Mouse (Mus musculus) thymus, adult 2 months (tissue): ENCODE data around the gene Cavin1. TPM values are rescaled to one million over a fixed set of nuclear protein-coding genes. Genes with fewer than 3 reads are reported as not detected.

ENCODE experiments used
- DNase-seq: peaks from one replicate; pipeline ENCODE4 v3.0.0; 2021
- H3K27ac ChIP-seq: fragments of 200-500 bp; 2 replicates; pipeline ENCODE4 v1.5.1; 2012; ENCODE audit warnings: low read length, control low read depth; ENCODE audit not compliant: control insufficient read depth, insufficient read depth
- H3K27me3 ChIP-seq: fragments of 200-500 bp; 2 replicates; pipeline ENCODE4 v1.6.1; 2012; ENCODE audit warnings: mild to moderate bottlenecking, low read length, moderate library complexity, mixed read lengths; ENCODE audit not compliant: control insufficient read depth, insufficient read depth
- H3K36me3 ChIP-seq: fragments of 200-500 bp; 2 replicates; pipeline ENCODE4 v1.6.1; 2012; ENCODE audit warnings: mild to moderate bottlenecking, low read length, moderate library complexity; ENCODE audit not compliant: control insufficient read depth, insufficient read depth
- H3K4me1 ChIP-seq: fragments of 200-500 bp; replicated peaks from 2 replicates; pipeline ENCODE4 v1.6.1; 2012; ENCODE audit warnings: low read length; ENCODE audit not compliant: control insufficient read depth, insufficient read depth
- H3K4me3 ChIP-seq: fragments of 200-500 bp; 2 replicates; pipeline ENCODE4 v1.5.1; 2012; ENCODE audit warnings: mild to moderate bottlenecking, low read length, control low read depth, moderate library complexity; ENCODE audit not compliant: control insufficient read depth, insufficient read depth
- CTCF ChIP-seq: fragments of 200-500 bp; IDR thresholded peaks from 2 replicates; pipeline ENCODE4 v1.5.1; 2012; ENCODE audit warnings: mild to moderate bottlenecking, control low read depth, low read length, moderate library complexity, borderline replicate concordance; ENCODE audit not compliant: control insufficient read depth, poor library complexity, insufficient read depth; ENCODE audit errors: extremely low read depth
- POLR2A ChIP-seq: fragments of 200-500 bp; IDR thresholded peaks from 2 replicates; pipeline ENCODE4 v1.6.1; 2012; ENCODE audit warnings: mild to moderate bottlenecking, low read length, control low read depth, moderate library complexity; ENCODE audit not compliant: control insufficient read depth, poor library complexity, insufficient read depth; ENCODE audit errors: extremely low read depth
- WGBS: fragments of 180-500 bp; shearing (Covaris S2); methylation state at CpG from one replicate; pipeline ENCODE4 v1.1.7; 2018; 5-methylcytosine and 5-hydroxymethylcytosine counted together
- polyA plus RNA-seq: library from polyadenylated mRNA; depleted of rRNA; stranded (reverse); fragments of >200 nt; gene quantifications from 2 replicates; pipeline ENCODE4 v1.2.3, GENCODE M21; 2012

Cavin1 gene
- polyA plus RNA-seq, 1 experiment, result 22.4 TPM

- H3K27me3 ChIP-seq, result no peaks in the 10 kb centered on the region; the same call in 1 of the 2 replicates
- no peak for DNase-seq
- H3K4me3 ChIP-seq, result no peak overlapping the region
- H3K27ac ChIP-seq, result no peak overlapping the region
- TF ChIP-seq CTCF (no peak), POLR2A (no peak)
- no peaks in the 10 kb centered on the region; the same call in 1 of the 2 replicates for H3K4me1 ChIP-seq
- WGBS, result 93% methylated on average over 3 of the region's 3 CpGs
- H3K36me3 ChIP-seq, result no peaks in the 10 kb centered on the region
These were observed 28.6 kb upstream of the Cavin1 start for GRCm38 (mm10) chr11:100999254-100999653.

- TF ChIP-seq POLR2A (no peak), CTCF (no peak)
- H3K27me3 ChIP-seq, result no peaks in the 10 kb centered on the region; the same call in 1 of the 2 replicates
- no peak overlapping the region for H3K27ac ChIP-seq
- 87% methylated on average over 2 of the region's 2 CpGs for WGBS
- no peak overlapping the region for H3K4me3 ChIP-seq
- H3K36me3 ChIP-seq, result no peaks in the 10 kb centered on the region
- DNase-seq, result no peak
- no peaks in the 10 kb centered on the region; the same call in 1 of the 2 replicates for H3K4me1 ChIP-seq
These were observed 28.1 kb upstream of the Cavin1 start for GRCm38 (mm10) chr11:100998836-100999235.

GRCm38 (mm10) chr11:100996501-100996900 lies 25.8 kb upstream of the Cavin1 start:
- no peak overlapping the region for H3K27ac ChIP-seq
- no peak for DNase-seq
- no peaks in the 10 kb centered on the region for H3K36me3 ChIP-seq
- WGBS, result 91% methylated on average over 4 of the region's 4 CpGs
- H3K4me3 ChIP-seq, result no peak overlapping the region
- no peaks in the 10 kb centered on the region for H3K4me1 ChIP-seq
- no peak for TF ChIP-seq POLR2A
- TF ChIP-seq CTCF, result no peak
- H3K27me3 ChIP-seq, result no peaks in the 10 kb centered on the region; the same call in 1 of the 2 replicates

- no peak overlapping the region for H3K27ac ChIP-seq
- H3K4me3 ChIP-seq, result no peak overlapping the region
- 82% methylated on average over 5 of the region's 5 CpGs for WGBS
- no peak for TF ChIP-seq CTCF
- no peak for TF ChIP-seq POLR2A
- H3K4me1 ChIP-seq, result no peaks in the 10 kb centered on the region; the same call in 1 of the 2 replicates
- H3K27me3 ChIP-seq, result no peaks in the 10 kb centered on the region
- no peaks in the 10 kb centered on the region for H3K36me3 ChIP-seq
- DNase-seq, result no peak
These were observed 24.0 kb upstream of the Cavin1 start for GRCm38 (mm10) chr11:100994655-100995054.

GRCm38 (mm10) chr11:100994233-100994632 lies 23.5 kb upstream of the Cavin1 start:
- no peaks in the 10 kb centered on the region; the same call in 1 of the 2 replicates for H3K4me1 ChIP-seq
- no peaks in the 10 kb centered on the region for H3K36me3 ChIP-seq
- no peaks in the 10 kb centered on the region for H3K27me3 ChIP-seq
- TF ChIP-seq POLR2A, result no peak
- no peak for TF ChIP-seq CTCF
- H3K4me3 ChIP-seq, result no peak overlapping the region
- 71% methylated on average over 9 of the region's 9 CpGs for WGBS
- no peak overlapping the region for H3K27ac ChIP-seq
- no peak for DNase-seq

GRCm38 (mm10) chr11:100993437-100993836 lies 22.8 kb upstream of the Cavin1 start:
- no peak overlapping the region for H3K27ac ChIP-seq
- 78% methylated on average over 2 of the region's 2 CpGs for whole genome bisulfite sequencing
- no peak for DNase-seq
- no peak for TF ChIP-seq POLR2A
- no peak for TF ChIP-seq CTCF
- no peak overlapping the region for H3K4me3 ChIP-seq
- no peaks in the 10 kb centered on the region for H3K27me3 ChIP-seq
- H3K36me3 ChIP-seq, result no peaks in the 10 kb centered on the region
- H3K4me1 ChIP-seq, result no peaks in the 10 kb centered on the region; the same call in 1 of the 2 replicates

DNA sequence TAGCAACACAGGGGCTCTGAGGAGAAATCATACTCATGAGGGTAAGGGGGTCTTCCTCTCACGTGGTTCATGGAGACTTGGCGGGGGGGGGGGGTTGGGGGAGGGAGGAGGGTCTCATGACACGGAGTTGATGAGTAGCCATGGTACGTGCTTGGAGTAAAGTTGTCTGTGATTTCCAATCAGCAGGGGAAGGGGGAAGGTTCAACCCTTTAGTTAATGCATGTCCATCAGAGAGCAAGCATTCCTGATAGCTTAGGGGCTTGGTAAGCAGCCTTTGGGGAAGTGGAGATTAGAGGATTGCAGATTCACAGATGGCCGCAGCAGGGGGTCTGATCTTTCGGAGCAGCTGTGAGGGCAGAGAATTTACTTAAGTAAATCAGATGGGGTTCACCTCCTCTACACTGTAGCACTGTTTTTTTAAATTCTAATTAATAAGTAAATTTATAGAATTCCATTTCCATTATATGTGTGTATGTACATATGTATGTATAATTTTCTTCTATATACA lies 20.4 kb upstream of the Cavin1 start:
- WGBS, result 81% methylated on average over 6 of the region's 6 CpGs
- no peak for DNase-seq
- H3K27ac ChIP-seq, result no peak overlapping the region
- no peaks in the 10 kb centered on the region; the same call in 1 of the 2 replicates for H3K4me1 ChIP-seq
- no peaks in the 10 kb centered on the region for H3K36me3 ChIP-seq
- H3K27me3 ChIP-seq, result no peaks in the 10 kb centered on the region
- TF ChIP-seq POLR2A (no peak), CTCF (no peak)
- H3K4me3 ChIP-seq, result no peak overlapping the region
